Mouse (Mus musculus) forebrain, embryonic 16.5 days (tissue): ENCODE data around the gene 4930519G04Rik. TPM values are rescaled to one million over a fixed set of nuclear protein-coding genes. Genes with fewer than 3 reads are reported as not detected.

Source experiments
- ATAC-seq: fragments of 200-750 bp; cut with Nextera tagmentation; 2 replicates; pipeline ENCODE4 v1.8.0; 2017; ENCODE audit warnings: mild to moderate bottlenecking, moderate library complexity
- H3K27ac ChIP-seq: fragments of 300-500 bp; sonication (generic); 2 replicates; pipeline ENCODE4 v1.5.1; 2014; ENCODE audit warnings: low read length, control low read depth
- H3K27me3 ChIP-seq: fragments of 300-500 bp; sonication (generic); replicated peaks from 2 replicates; pipeline ENCODE4 v1.6.1; 2014; ENCODE audit warnings: low read length; ENCODE audit not compliant: control insufficient read depth, insufficient read depth
- H3K36me3 ChIP-seq: fragments of 300-500 bp; sonication (generic); 2 replicates; pipeline ENCODE4 v1.6.1; 2014; ENCODE audit not compliant: control insufficient read depth, insufficient read depth
- H3K4me1 ChIP-seq: fragments of 300-500 bp; sonication (generic); replicated peaks from 2 replicates; pipeline ENCODE4 v1.6.1; 2014; ENCODE audit warnings: low read length; ENCODE audit not compliant: control insufficient read depth, insufficient read depth
- H3K4me2 ChIP-seq: fragments of 300-500 bp; sonication (generic); 2 replicates; pipeline ENCODE4 v1.6.1; 2014; ENCODE audit warnings: mild to moderate bottlenecking, low read length, control low read depth
- H3K4me3 ChIP-seq: fragments of 300-500 bp; sonication (generic); replicated peaks from 2 replicates; pipeline ENCODE4 v1.5.1; 2014; ENCODE audit warnings: mild to moderate bottlenecking, low read length, control low read depth
- H3K9ac ChIP-seq: fragments of 300-500 bp; sonication (generic); replicated peaks from 2 replicates; pipeline ENCODE4 v1.6.1; 2014; ENCODE audit warnings: low read depth, low read length, control low read depth
- H3K9me3 ChIP-seq: fragments of 300-500 bp; sonication (generic); 2 replicates; pipeline ENCODE4 v1.6.1; 2016; ENCODE audit warnings: low read length; ENCODE audit not compliant: control insufficient read depth
- WGBS: fragments of 180-500 bp; shearing (Covaris S2); extraction: QIAGEN DNeasy Blood & Tissue Kit; methylation state at CpG from one replicate; pipeline ENCODE4 v1.1.7; 2014; 5-methylcytosine and 5-hydroxymethylcytosine counted together
- polyA plus RNA-seq: library from polyadenylated mRNA; unstranded; fragments of >200 nt; fragmentation: Nextera tagmentation; extraction: Ambion mirVana; gene quantifications from 2 replicates; pipeline ENCODE4 v1.2.1, GENCODE M21; 2015

Gene 4930519G04Rik
- polyA plus RNA-seq, 1 experiment from 2014 or later = not detected

- no peak for ATAC-seq
- 63% methylated on average over 6 of the region's 6 CpGs for WGBS
- Histone ChIP-seq H3K4me1 (no peaks in the 10 kb centered on the region), H3K9ac (no peak overlapping the region), H3K4me2 (no peak overlapping the region), H3K4me3 (no peak overlapping the region), H3K27me3 (no peaks in the 10 kb centered on the region), H3K36me3 (no peaks in the 10 kb centered on the region), H3K9me3 (no peaks in the 10 kb centered on the region), H3K27ac (no peak overlapping the region)
Observed at GRCm38 (mm10) chr5:114886801-114887200, 33.3 kb downstream of the 4930519G04Rik start.

GRCm38 (mm10) chr5:114888995-114889394, 35.5 kb downstream of the 4930519G04Rik start:
- WGBS = 77% methylated on average over 2 of the region's 2 CpGs
- ATAC-seq = no peak
- Histone ChIP-seq H3K9me3 (no peaks in the 10 kb centered on the region), H3K27me3 (no peaks in the 10 kb centered on the region), H3K4me3 (no peak overlapping the region), H3K4me1 (no peaks in the 10 kb centered on the region), H3K9ac (no peak overlapping the region), H3K36me3 (no peaks in the 10 kb centered on the region), H3K4me2 (no peak overlapping the region), H3K27ac (no peak overlapping the region)

GRCm38 (mm10) chr5:114895542-114895941, 42.1 kb downstream of the 4930519G04Rik start:
- 91% methylated on average over 4 of the region's 4 CpGs for WGBS
- H3K36me3 ChIP-seq = no peaks in the 10 kb centered on the region
- no peaks in the 10 kb centered on the region for H3K27me3 ChIP-seq
- H3K9me3 ChIP-seq = no peaks in the 10 kb centered on the region
- ATAC-seq = no peak
- H3K4me2 ChIP-seq = no peak overlapping the region
- H3K4me3 ChIP-seq = no peak overlapping the region
- H3K9ac ChIP-seq = no peak overlapping the region
- no peak overlapping the region for H3K27ac ChIP-seq
- peaks cover 5% of the 10 kb centered on the region; the same call in 1 of the 2 replicates for H3K4me1 ChIP-seq

- Histone ChIP-seq H3K27ac (no peak within 1 kb of the TSS), H3K9ac (no peak within 1 kb of the TSS), H3K4me1 (peaks cover 5% of the 10 kb centered on the region; the same call in 1 of the 2 replicates), H3K27me3 (no peaks in the 10 kb centered on the region), H3K36me3 (no peaks in the 10 kb centered on the region), H3K4me2 (peak within 1 kb of the TSS; percentile 24), H3K4me3 (no peak within 1 kb of the TSS), H3K9me3 (no peaks in the 10 kb centered on the region)
- no peak for ATAC-seq
- 70% methylated on average over 13 of the region's 13 CpGs for WGBS
Observed at GRCm38 (mm10) chr5:114896688-114897373, 43.4 kb downstream of the 4930519G04Rik start, which contains the start of gene Oasl2. Oasl2 (plus strand) TSS chr5:114896936.

GRCm38 (mm10) chr5:114897374-114897793, 43.9 kb downstream of the 4930519G04Rik start:
- Histone ChIP-seq H3K9ac (no peak overlapping the region), H3K27ac (no peak overlapping the region), H3K4me2 (peak overlapping the region; percentile 24), H3K27me3 (no peaks in the 10 kb centered on the region), H3K36me3 (no peaks in the 10 kb centered on the region), H3K4me1 (peaks cover 5% of the 10 kb centered on the region; the same call in 1 of the 2 replicates), H3K4me3 (no peak overlapping the region), H3K9me3 (no peaks in the 10 kb centered on the region)
- WGBS = 8% methylated on average over 7 of the region's 7 CpGs
- no peak for ATAC-seq

GRCm38 (mm10) chr5:114898857-114899256, 45.4 kb downstream of the 4930519G04Rik start:
- H3K27ac ChIP-seq = no peak overlapping the region
- H3K9ac ChIP-seq = no peak overlapping the region
- ATAC-seq = no peak
- no peak overlapping the region for H3K4me2 ChIP-seq
- H3K4me1 ChIP-seq = peaks cover 5% of the 10 kb centered on the region; the same call in 1 of the 2 replicates
- no peaks in the 10 kb centered on the region for H3K27me3 ChIP-seq
- no peaks in the 10 kb centered on the region for H3K36me3 ChIP-seq
- WGBS = 84% methylated on average over 7 of the region's 7 CpGs
- H3K9me3 ChIP-seq = no peaks in the 10 kb centered on the region
- no peak overlapping the region for H3K4me3 ChIP-seq

GRCm38 (mm10) chr5:114902413-114902812, 48.9 kb downstream of the 4930519G04Rik start:
- 12% methylated on average over 1 of the region's 1 CpGs for WGBS
- Histone ChIP-seq H3K9me3 (no peaks in the 10 kb centered on the region), H3K9ac (no peak overlapping the region), H3K4me2 (no peak overlapping the region), H3K4me1 (peaks cover 2% of the 10 kb centered on the region; the same call in 1 of the 2 replicates), H3K4me3 (no peak overlapping the region), H3K27me3 (no peaks in the 10 kb centered on the region), H3K36me3 (no peaks in the 10 kb centered on the region), H3K27ac (no peak overlapping the region)
- no peak for ATAC-seq

- 52% methylated on average over 13 of the region's 13 CpGs for WGBS
- Histone ChIP-seq H3K9me3 (no peaks in the 10 kb centered on the region), H3K9ac (no peak overlapping the region), H3K36me3 (no peaks in the 10 kb centered on the region), H3K27me3 (no peaks in the 10 kb centered on the region), H3K4me2 (no peak overlapping the region), H3K4me3 (no peak overlapping the region), H3K27ac (no peak overlapping the region), H3K4me1 (no peaks in the 10 kb centered on the region)
- no peak for ATAC-seq
Observed at GRCm38 (mm10) chr5:114908598-114909305, 55.3 kb downstream of the 4930519G04Rik start.

GRCm38 (mm10) chr5:114913686-114914085, 60.2 kb downstream of the 4930519G04Rik start:
- H3K4me1 ChIP-seq = no peaks in the 10 kb centered on the region
- H3K9ac ChIP-seq = no peak overlapping the region
- ATAC-seq = no peak
- H3K4me3 ChIP-seq = no peak overlapping the region
- no peak overlapping the region for H3K27ac ChIP-seq
- no peaks in the 10 kb centered on the region for H3K9me3 ChIP-seq
- no peaks in the 10 kb centered on the region for H3K36me3 ChIP-seq
- no peaks in the 10 kb centered on the region for H3K27me3 ChIP-seq
- WGBS = 81% methylated on average over 4 of the region's 4 CpGs
- H3K4me2 ChIP-seq = no peak overlapping the region
